Mouse (Mus musculus) ES-E14 (cell line): ENCODE measurements around the gene Hsd3b6. TPM values are rescaled to one million over a fixed set of nuclear protein-coding genes. Genes with fewer than 3 reads are reported as not detected.

Source experiments
- DNase-seq: peaks from one replicate; pipeline ENCODE4 v3.0.0-alpha.2; 2013; ENCODE audit warnings: low read depth, low spot score
- H3K27ac ChIP-seq: 2 replicates; pipeline ENCODE4 v1.5.1; 2012; ENCODE audit warnings: low read depth, mild to moderate bottlenecking, low read length, moderate library complexity, mixed read lengths; ENCODE audit not compliant: poor library complexity, insufficient read depth, severe bottlenecking
- H3K36me3 ChIP-seq: 2 replicates; pipeline ENCODE4 v1.6.1; 2012; ENCODE audit warnings: mild to moderate bottlenecking, low read length, moderate library complexity, mixed read lengths; ENCODE audit not compliant: control insufficient read depth, poor library complexity, insufficient read depth, severe bottlenecking
- H3K4me1 ChIP-seq, 2 experiments: fragments of 150-350 bp in 1 of 2; sonication (generic) in 1 of 2; 2 replicates each; pipeline ENCODE4 v1.6.1; 2012; ENCODE audit warnings: low read length in 2 of 2, mild to moderate bottlenecking in 1 of 2, mixed read lengths in 1 of 2; ENCODE audit not compliant: control insufficient read depth in 2 of 2, insufficient read depth in 2 of 2, poor library complexity in 1 of 2
- H3K4me3 ChIP-seq, 2 experiments: fragments of 150-350 bp in 1 of 2; sonication (generic) in 1 of 2; 2 replicates each; pipeline ENCODE4 v1.5.1; 2012; ENCODE audit warnings: low read length in 2 of 2, low read depth in 1 of 2, mild to moderate bottlenecking in 1 of 2, mixed read lengths in 1 of 2; ENCODE audit not compliant: insufficient read depth in 1 of 2, poor library complexity in 1 of 2, severe bottlenecking in 1 of 2
- H3K9ac ChIP-seq: 2 replicates; pipeline ENCODE4 v1.6.1; 2012; ENCODE audit warnings: low read depth, mild to moderate bottlenecking, low read length, mixed read lengths; ENCODE audit not compliant: poor library complexity, insufficient read depth, severe bottlenecking
- H3K9me3 ChIP-seq: fragments of 150-350 bp; sonication (generic); 2 replicates; pipeline ENCODE4 v1.6.1; 2012; ENCODE audit warnings: low read depth, mild to moderate bottlenecking, low read length; ENCODE audit not compliant: control insufficient read depth, insufficient read depth
- CHD2 ChIP-seq: IDR thresholded peaks from 2 replicates; pipeline ENCODE4 v1.6.1; 2014; ENCODE audit warnings: mild to moderate bottlenecking, low read depth, low read length, inconsistent platforms
- HCFC1 ChIP-seq: IDR thresholded peaks from 2 replicates; pipeline ENCODE4 v1.6.1; 2012; ENCODE audit warnings: low read length, inconsistent platforms, borderline replicate concordance; ENCODE audit not compliant: insufficient read depth
- MAFK ChIP-seq: IDR thresholded peaks from 2 replicates; pipeline ENCODE4 v1.6.1; 2014; ENCODE audit warnings: mild to moderate bottlenecking, low read depth, low read length, inconsistent platforms; ENCODE audit not compliant: insufficient read depth
- ZC3H11A ChIP-seq: IDR thresholded peaks from 2 replicates; pipeline ENCODE4 v1.6.1; 2012; ENCODE audit warnings: low read depth, mild to moderate bottlenecking, inconsistent platforms, low read length, borderline replicate concordance
- ZNF384 ChIP-seq: IDR thresholded peaks from 2 replicates; pipeline ENCODE4 v1.6.1; 2012; ENCODE audit warnings: low read depth, low read length, inconsistent platforms
- in situ Hi-C, 2 experiments: fragments of 600-800 bp; cut with MboI; formaldehyde crosslinking; loops; one replicate each; pipeline ENCODE4 v1.15.1; 2025; ENCODE audit warnings: low sequenced_read_pairs in 2 of 2, inconsistent platforms in 1 of 2; ENCODE audit not compliant: unreplicated experiment in 2 of 2
- total RNA-seq: library from RNA; depleted of rRNA; stranded (reverse); fragments of 300-350 nt; gene quantifications from 2 replicates; pipeline ENCODE4 v1.2.3, GENCODE M21; 2012

The Hsd3b6 gene
- total RNA-seq, 1 experiment: not detected

DNA sequence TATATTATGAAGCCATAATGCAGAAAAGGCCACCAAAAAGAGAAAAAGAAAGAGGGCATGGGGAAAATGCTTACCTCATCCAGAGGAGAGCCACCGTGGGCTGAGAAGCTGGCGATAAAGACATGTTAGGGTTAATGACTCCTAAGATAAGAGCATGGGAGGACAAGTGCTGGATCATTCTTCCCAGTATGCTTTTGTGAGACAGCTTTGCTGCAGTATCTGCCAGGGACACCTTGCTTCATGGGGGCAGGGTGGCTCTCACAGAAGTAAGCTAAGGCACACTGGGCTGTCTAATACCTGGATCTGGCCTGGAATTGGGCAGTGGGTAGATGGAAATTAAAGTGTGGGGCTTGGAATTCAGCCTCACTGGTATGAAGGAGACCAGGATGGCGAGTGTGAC, 40.9 kb upstream of the Hsd3b6 start:
- Histone ChIP-seq H3K4me1 (no peaks in the 10 kb centered on the region), H3K9ac (no peak overlapping the region), H3K4me3 (no peak overlapping the region), H3K27ac (no peak overlapping the region), H3K36me3 (no peaks in the 10 kb centered on the region), H3K9me3 (no peaks in the 10 kb centered on the region)
- TF ChIP-seq CHD2: no peak
- no peak for TF ChIP-seq ZC3H11A
- in situ Hi-C loops: no loop called here
- no peak for DNase-seq

DNA sequence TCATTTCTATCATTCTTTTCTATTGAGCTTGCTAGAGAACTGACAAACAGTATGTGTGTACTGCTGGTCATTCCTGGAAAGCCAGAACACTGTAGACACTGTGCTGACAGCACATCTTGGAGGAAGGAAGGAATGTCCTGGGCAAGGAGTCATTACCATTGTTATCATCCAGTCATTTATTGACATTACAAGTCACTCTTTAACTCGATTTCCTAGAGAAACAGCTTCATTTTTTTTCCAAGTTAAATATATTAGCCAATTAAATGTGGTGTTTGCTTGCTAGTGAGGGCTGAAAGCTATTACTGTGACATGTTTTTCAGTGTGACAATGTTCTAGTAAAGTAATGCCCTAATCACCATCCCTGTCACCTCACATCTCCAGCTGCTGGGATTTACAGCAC, 39.4 kb upstream of the Hsd3b6 start:
- H3K4me1 ChIP-seq: no peaks in the 10 kb centered on the region
- H3K9me3 ChIP-seq: no peaks in the 10 kb centered on the region
- H3K36me3 ChIP-seq: no peaks in the 10 kb centered on the region
- in situ Hi-C loops: no loop called here
- no peak overlapping the region for H3K9ac ChIP-seq
- TF ChIP-seq HCFC1 (no peak), CHD2 (no peak), ZNF384 (no peak), MAFK (no peak), ZC3H11A (no peak)
- no peak overlapping the region for H3K4me3 ChIP-seq
- H3K27ac ChIP-seq: no peak overlapping the region
- DNase-seq: no peak

DNA sequence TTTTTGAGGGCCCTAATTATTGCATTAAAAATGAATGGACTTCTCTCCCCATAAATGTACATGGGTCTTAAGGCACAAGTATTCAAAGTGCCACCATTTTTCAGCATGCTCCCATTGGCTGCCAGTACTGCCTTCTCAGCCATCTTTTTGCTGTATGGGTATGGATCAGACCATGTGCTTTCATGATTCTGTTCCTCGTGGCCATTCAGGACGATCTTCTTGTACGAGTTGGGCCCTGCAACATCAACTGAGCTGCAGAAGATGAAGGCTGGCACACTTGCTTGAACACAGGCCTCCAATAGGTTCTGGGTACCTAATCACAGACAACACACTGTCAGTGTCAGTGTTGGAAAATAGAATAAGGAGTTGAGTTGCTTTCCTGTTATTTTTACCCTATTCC, 38.8 kb upstream of the Hsd3b6 start:
- in situ Hi-C loops: no loop called here
- no peaks in the 10 kb centered on the region for H3K4me1 ChIP-seq
- TF ChIP-seq HCFC1 (no peak), CHD2 (no peak), ZC3H11A (no peak), MAFK (no peak), ZNF384 (no peak)
- no peak overlapping the region for H3K9ac ChIP-seq
- no peak overlapping the region for H3K4me3 ChIP-seq
- H3K9me3 ChIP-seq: no peaks in the 10 kb centered on the region
- no peaks in the 10 kb centered on the region for H3K36me3 ChIP-seq
- no peak for DNase-seq
- H3K27ac ChIP-seq: no peak overlapping the region

- TF ChIP-seq HCFC1: no peak
- no peak for TF ChIP-seq MAFK
- no peak for TF ChIP-seq ZC3H11A
- TF ChIP-seq ZNF384: no peak
- no peak for TF ChIP-seq CHD2
- Histone ChIP-seq H3K9ac (no peak overlapping the region), H3K4me3 (no peak overlapping the region), H3K9me3 (no peaks in the 10 kb centered on the region), H3K4me1 (no peaks in the 10 kb centered on the region), H3K27ac (no peak overlapping the region), H3K36me3 (no peaks in the 10 kb centered on the region)
- no peak for DNase-seq
- in situ Hi-C loops: no loop called here
Observed at GRCm38 (mm10) chr3:98852631-98853030, 38.4 kb upstream of the Hsd3b6 start.

- H3K27ac ChIP-seq: no peak overlapping the region
- in situ Hi-C loops: no loop called here
- H3K4me1 ChIP-seq: no peaks in the 10 kb centered on the region
- no peak overlapping the region for H3K4me3 ChIP-seq
- no peak overlapping the region for H3K9ac ChIP-seq
- no peak for DNase-seq
- TF ChIP-seq HCFC1 (no peak), ZC3H11A (no peak), MAFK (no peak), ZNF384 (no peak), CHD2 (no peak)
- H3K36me3 ChIP-seq: no peaks in the 10 kb centered on the region
- no peaks in the 10 kb centered on the region for H3K9me3 ChIP-seq
Observed at GRCm38 (mm10) chr3:98851853-98852252, 37.6 kb upstream of the Hsd3b6 start.
